Mouse (Mus musculus) forebrain, embryonic 15.5 days (tissue): Measurements from ENCODE around the gene Dnph1. TPM values are rescaled to one million over a fixed set of nuclear protein-coding genes. Genes with fewer than 3 reads are reported as not detected.
A peak's percentile ranks its signal among the peaks of the same experiment; 100 is the strongest.
"Not testable (repeated sequence)": the region's sequence is repeated elsewhere in the genome, so short reads cannot be mapped to it uniquely, and the experiment has no call there.

ENCODE experiments used
- ATAC-seq: fragments of 200-750 bp; cut with Nextera tagmentation; replicated peaks from 2 replicates; pipeline ENCODE4 v1.8.0; 2017; ENCODE audit warnings: mild to moderate bottlenecking, moderate TSS enrichment, moderate library complexity
- H3K27ac ChIP-seq: fragments of 300-500 bp; sonication (generic); replicated peaks from 2 replicates; pipeline ENCODE4 v1.5.1; 2015; ENCODE audit warnings: mild to moderate bottlenecking, inconsistent platforms
- H3K27me3 ChIP-seq: fragments of 300-500 bp; sonication (generic); 2 replicates; pipeline ENCODE4 v1.6.1; 2015; ENCODE audit warnings: inconsistent platforms
- H3K36me3 ChIP-seq: fragments of 300-500 bp; sonication (generic); 2 replicates; pipeline ENCODE4 v1.6.1; 2015; ENCODE audit warnings: mild to moderate bottlenecking, inconsistent platforms
- H3K4me1 ChIP-seq: fragments of 300-500 bp; sonication (generic); 2 replicates; pipeline ENCODE4 v1.6.1; 2015; ENCODE audit warnings: inconsistent platforms
- H3K4me2 ChIP-seq: fragments of 300-500 bp; sonication (generic); replicated peaks from 2 replicates; pipeline ENCODE4 v1.6.1; 2015; ENCODE audit warnings: mild to moderate bottlenecking, inconsistent platforms
- H3K4me3 ChIP-seq: fragments of 300-500 bp; sonication (generic); 2 replicates; pipeline ENCODE4 v1.5.1; 2015; ENCODE audit warnings: mild to moderate bottlenecking, inconsistent platforms
- H3K9ac ChIP-seq: fragments of 300-500 bp; sonication (generic); replicated peaks from 2 replicates; pipeline ENCODE4 v1.6.1; 2015; ENCODE audit warnings: mild to moderate bottlenecking, inconsistent platforms
- H3K9me3 ChIP-seq: fragments of 300-500 bp; sonication (generic); 2 replicates; pipeline ENCODE4 v1.6.1; 2016; ENCODE audit warnings: inconsistent platforms
- WGBS: fragments of 180-500 bp; shearing (Covaris S2); methylation state at CpG from one replicate; pipeline ENCODE4 v1.1.7; 2015; ENCODE audit warnings: mixed read lengths; 5-methylcytosine and 5-hydroxymethylcytosine counted together
- polyA plus RNA-seq: library from polyadenylated mRNA; unstranded; fragments of >200 nt; fragmentation: Nextera tagmentation; extraction: Ambion mirVana; gene quantifications from 2 replicates; pipeline ENCODE4 v1.2.1, GENCODE M21; 2015

Gene Dnph1
- polyA plus RNA-seq, 1 experiment from 2014 or later, result 32.1 TPM

GRCm38 (mm10) chr17:46476601-46477000 is 19.9 kb upstream of the Dnph1 start:
- Histone ChIP-seq H3K4me1 (no peaks in the 10 kb centered on the region), H3K27ac (no peak overlapping the region), H3K9me3 (no peaks in the 10 kb centered on the region), H3K36me3 (peaks cover 68% of the 10 kb centered on the region), H3K4me2 (no peak overlapping the region), H3K9ac (no peak overlapping the region), H3K27me3 (no peaks in the 10 kb centered on the region), H3K4me3 (no peak overlapping the region)
- 85% methylated on average over 8 of the region's 8 CpGs for WGBS
- ATAC-seq, result no peak

GRCm38 (mm10) chr17:46477286-46477685 is 19.2 kb upstream of the Dnph1 start:
- Histone ChIP-seq H3K4me1 (no peaks in the 10 kb centered on the region), H3K9ac (no peak overlapping the region), H3K36me3 (peaks cover 65% of the 10 kb centered on the region), H3K9me3 (no peaks in the 10 kb centered on the region), H3K27me3 (no peaks in the 10 kb centered on the region), H3K4me2 (no peak overlapping the region), H3K27ac (no peak overlapping the region), H3K4me3 (no peak overlapping the region)
- WGBS, result 95% methylated on average over 15 of the region's 15 CpGs
- no peak for ATAC-seq

- peaks cover 49% of the 10 kb centered on the region for H3K4me1 ChIP-seq
- H3K27ac ChIP-seq, result 0 out of 2 replicates have a peak overlapping the region, but pooled peaks have one; percentile 14
- 1% methylated on average over 16 of the region's 16 CpGs for WGBS
- H3K4me2 ChIP-seq, result peak overlapping the region; percentile 65
- H3K4me3 ChIP-seq, result peak overlapping the region; percentile 32
- no peaks in the 10 kb centered on the region for H3K9me3 ChIP-seq
- peak overlapping the region; percentile 34 for H3K9ac ChIP-seq
- ATAC-seq, result peak; percentile 41
- H3K27me3 ChIP-seq, result no peaks in the 10 kb centered on the region
- peaks cover 12% of the 10 kb centered on the region for H3K36me3 ChIP-seq
Measured at GRCm38 (mm10) chr17:46483561-46484001, 12.9 kb upstream of the Dnph1 start.

GRCm38 (mm10) chr17:46484021-46484431 is 12.5 kb upstream of the Dnph1 start:
- H3K27me3 ChIP-seq, result no peaks in the 10 kb centered on the region
- 5% methylated on average over 13 of the region's 13 CpGs for WGBS
- peak overlapping the region; percentile 65 for H3K4me2 ChIP-seq
- peaks cover 49% of the 10 kb centered on the region for H3K4me1 ChIP-seq
- no peaks in the 10 kb centered on the region for H3K9me3 ChIP-seq
- ATAC-seq, result no peak
- H3K27ac ChIP-seq, result 0 out of 2 replicates have a peak overlapping the region, but pooled peaks have one; percentile 14
- peak overlapping the region; percentile 34 for H3K9ac ChIP-seq
- H3K4me3 ChIP-seq, result peak overlapping the region; percentile 32
- peaks cover 10% of the 10 kb centered on the region for H3K36me3 ChIP-seq

GRCm38 (mm10) chr17:46484461-46484875 is 12.0 kb upstream of the Dnph1 start:
- no peak overlapping the region for H3K27ac ChIP-seq
- peak overlapping the region; percentile 65 for H3K4me2 ChIP-seq
- H3K4me1 ChIP-seq, result peaks cover 49% of the 10 kb centered on the region
- no peak for ATAC-seq
- H3K36me3 ChIP-seq, result peaks cover 10% of the 10 kb centered on the region
- no peaks in the 10 kb centered on the region for H3K9me3 ChIP-seq
- peak overlapping the region; percentile 32 for H3K4me3 ChIP-seq
- peak overlapping the region; percentile 34; the same call in 1 of the 2 replicates for H3K9ac ChIP-seq
- 10% methylated on average over 6 of the region's 6 CpGs for WGBS
- H3K27me3 ChIP-seq, result no peaks in the 10 kb centered on the region

- peak overlapping the region; percentile 82 for H3K9ac ChIP-seq
- no peaks in the 10 kb centered on the region for H3K9me3 ChIP-seq
- peaks cover 49% of the 10 kb centered on the region for H3K4me1 ChIP-seq
- WGBS, result 3% methylated on average over 9 of the region's 22 CpGs
- H3K27ac ChIP-seq, result peak overlapping the region; percentile 62
- H3K4me2 ChIP-seq, result peak overlapping the region; percentile 74
- H3K36me3 ChIP-seq, result 0 out of 2 replicates have a peak, but pooled peaks cover 2% of the 10 kb centered on the region
- peak overlapping the region; percentile 70 for H3K4me3 ChIP-seq
- no peaks in the 10 kb centered on the region for H3K27me3 ChIP-seq
- ATAC-seq, result peak; percentile 41
Measured at GRCm38 (mm10) chr17:46486995-46487394, 9.5 kb upstream of the Dnph1 start.

GRCm38 (mm10) chr17:46487431-46487830 is 9.1 kb upstream of the Dnph1 start, which contains the start of gene Ttbk1:
Gene Ttbk1, minus strand, starts transcription at chr17:46487675.
- Histone ChIP-seq H3K4me1 (peaks cover 49% of the 10 kb centered on the region), H3K36me3 (no peaks in the 10 kb centered on the region), H3K4me2 (peak within 1 kb of the TSS; percentile 74), H3K27me3 (no peaks in the 10 kb centered on the region), H3K27ac (peak within 1 kb of the TSS; percentile 62), H3K9me3 (no peaks in the 10 kb centered on the region), H3K4me3 (peak within 1 kb of the TSS; percentile 70), H3K9ac (peak within 1 kb of the TSS; percentile 82)
- under 1% methylated on average over 36 of the region's 49 CpGs for WGBS
- peak; percentile 73 for ATAC-seq

- no peak overlapping the region for H3K4me2 ChIP-seq
- H3K27ac ChIP-seq, result no peak overlapping the region
- H3K9ac ChIP-seq, result no peak overlapping the region
- H3K36me3 ChIP-seq, result no peaks in the 10 kb centered on the region
- H3K27me3 ChIP-seq, result 0 out of 2 replicates have a peak, but pooled peaks cover 9% of the 10 kb centered on the region
- no peaks in the 10 kb centered on the region for H3K9me3 ChIP-seq
- WGBS, result 66% methylated on average over 5 of the region's 5 CpGs
- no peak; the same call in 1 of the 2 replicates for ATAC-seq
- H3K4me3 ChIP-seq, result no peak overlapping the region
- H3K4me1 ChIP-seq, result peaks cover 8% of the 10 kb centered on the region
Measured at GRCm38 (mm10) chr17:46495486-46495885, 1.0 kb upstream of the Dnph1 start.

- not testable (repeated sequence) for ATAC-seq, H3K4me2 ChIP-seq, H3K36me3 ChIP-seq, H3K9ac ChIP-seq, H3K27ac ChIP-seq, H3K4me1 ChIP-seq, H3K27me3 ChIP-seq, H3K9me3 ChIP-seq
- H3K4me3 ChIP-seq, result 0 out of 2 replicates have a peak overlapping the region, but pooled peaks have one; percentile 49
Measured at GRCm38 (mm10) chr17:46496081-46496480, 430 bp upstream of the Dnph1 start.

- H3K27ac ChIP-seq, result no peak overlapping the region
- no peaks in the 10 kb centered on the region for H3K9me3 ChIP-seq
- no peak overlapping the region for H3K9ac ChIP-seq
- H3K4me2 ChIP-seq, result no peak overlapping the region
- no peaks in the 10 kb centered on the region for H3K36me3 ChIP-seq
- H3K4me1 ChIP-seq, result peaks cover 8% of the 10 kb centered on the region
- no peak overlapping the region for H3K4me3 ChIP-seq
- H3K27me3 ChIP-seq, result 0 out of 2 replicates have a peak, but pooled peaks cover 9% of the 10 kb centered on the region
- 60% methylated on average over 8 of the region's 8 CpGs for WGBS
- no peak for ATAC-seq
Measured at GRCm38 (mm10) chr17:46497956-46498355, 1.4 kb downstream of the Dnph1 start.

- H3K27ac ChIP-seq, result no peak overlapping the region
- H3K4me2 ChIP-seq, result no peak overlapping the region
- no peak overlapping the region for H3K9ac ChIP-seq
- no peaks in the 10 kb centered on the region for H3K36me3 ChIP-seq
- H3K27me3 ChIP-seq, result no peaks in the 10 kb centered on the region
- no peak overlapping the region for H3K4me3 ChIP-seq
- H3K4me1 ChIP-seq, result no peaks in the 10 kb centered on the region
- no peaks in the 10 kb centered on the region for H3K9me3 ChIP-seq
- ATAC-seq, result no peak
- WGBS, result 90% methylated on average over 2 of the region's 2 CpGs
Measured at GRCm38 (mm10) chr17:46502775-46503174, 6.3 kb downstream of the Dnph1 start.

- Histone ChIP-seq H3K4me3 (no peak overlapping the region), H3K36me3 (0 out of 2 replicates have a peak, but pooled peaks cover 4% of the 10 kb centered on the region), H3K4me2 (no peak overlapping the region), H3K27ac (no peak overlapping the region), H3K9me3 (no peaks in the 10 kb centered on the region), H3K4me1 (no peaks in the 10 kb centered on the region), H3K27me3 (no peaks in the 10 kb centered on the region), H3K9ac (no peak overlapping the region)
- ATAC-seq, result no peak
- 82% methylated on average over 14 of the region's 14 CpGs for WGBS
Measured at GRCm38 (mm10) chr17:46503847-46504638, 7.5 kb downstream of the Dnph1 start.
